Mouse (Mus musculus): Measurements from ENCODE around the gene Tmeff2. TPM values are rescaled to one million over a fixed set of nuclear protein-coding genes. Genes with fewer than 3 reads are reported as not detected.

Tmeff2 gene
- polyA plus RNA-seq, 1 experiment from 2014 or later: 72.0 TPM

DNA sequence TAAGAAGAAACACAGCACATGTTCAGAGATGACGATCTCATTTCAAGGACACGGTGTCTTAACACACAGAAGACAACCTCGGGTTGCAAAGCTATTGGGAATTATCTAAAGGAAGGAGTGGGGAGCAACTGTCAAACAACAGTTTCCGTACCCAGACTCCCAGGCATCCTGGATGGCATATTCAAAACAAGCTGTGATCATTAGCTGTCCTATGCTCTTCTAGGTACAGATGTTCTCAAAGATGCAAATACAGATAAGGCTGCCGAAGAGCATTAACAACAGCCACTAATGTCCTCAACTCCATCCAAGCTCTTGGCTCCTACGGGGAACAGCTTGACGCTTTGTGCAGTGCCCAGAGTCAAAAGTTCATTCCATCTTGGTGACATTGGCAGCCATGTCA lies 324.7 kb downstream of the Tmeff2 start:
- no peak for DNase-seq
- H3K4me1 ChIP-seq (ENCODE audit: control insufficient read depth, insufficient read depth, low read length): no peaks in the 10 kb centered on the region
- H3K9ac ChIP-seq (replicated peaks; ENCODE audit: low read length): no peak overlapping the region
- H3K4me3 ChIP-seq (replicated peaks; ENCODE audit: low read depth, low read length): no peak overlapping the region
- H3K36me3 ChIP-seq (ENCODE audit: control insufficient read depth, insufficient read depth, low read length): no peaks in the 10 kb centered on the region
- no peak for ATAC-seq (ENCODE audit: low FRiP score, low TSS enrichment)
- no peaks in the 10 kb centered on the region for H3K27me3 ChIP-seq (ENCODE audit: control insufficient read depth, insufficient read depth, low read length)
- 88% methylated on average over 7 of the region's 7 CpGs for WGBS
- H3K27ac ChIP-seq (replicated peaks; ENCODE audit: low read depth, low read length): no peak overlapping the region
- H3K9me3 ChIP-seq (ENCODE audit: control insufficient read depth, low read length): no peaks in the 10 kb centered on the region
- no peak overlapping the region for H3K4me2 ChIP-seq (ENCODE audit: low read length)

Small RNA genes within 50 kb of the gene (microRNA-seq; reads per million reads assigned to microRNA genes)
- gene Gm25736: not detected
